Mouse (Mus musculus) thymus, postnatal 4 days (tissue): ENCODE results near the gene Ubash3b.

Experiments
- DNase-seq: peaks from one replicate; pipeline ENCODE4 v3.0.0; 2021

The Ubash3b gene

DNA sequence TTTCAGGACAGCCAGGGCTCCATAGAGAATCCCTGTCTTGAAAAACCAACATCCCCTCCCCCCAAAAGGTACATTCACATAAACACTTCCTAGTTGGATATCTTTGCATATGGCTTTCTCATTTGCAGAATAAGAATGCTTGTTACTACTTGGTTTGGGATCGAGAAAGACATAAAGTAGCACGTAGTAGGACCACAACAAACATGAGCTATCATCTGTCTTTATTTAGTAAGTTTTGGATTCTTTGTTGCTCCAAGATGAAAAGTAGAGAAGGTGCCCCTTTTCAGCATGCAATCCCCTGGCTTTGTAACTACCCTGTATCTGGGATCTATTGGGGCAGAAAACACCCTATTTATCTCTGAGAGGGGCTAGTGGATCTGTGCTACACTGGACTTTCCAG lies 25.2 kb downstream of the Ubash3b start:
- DNase-seq: no peak

DNA sequence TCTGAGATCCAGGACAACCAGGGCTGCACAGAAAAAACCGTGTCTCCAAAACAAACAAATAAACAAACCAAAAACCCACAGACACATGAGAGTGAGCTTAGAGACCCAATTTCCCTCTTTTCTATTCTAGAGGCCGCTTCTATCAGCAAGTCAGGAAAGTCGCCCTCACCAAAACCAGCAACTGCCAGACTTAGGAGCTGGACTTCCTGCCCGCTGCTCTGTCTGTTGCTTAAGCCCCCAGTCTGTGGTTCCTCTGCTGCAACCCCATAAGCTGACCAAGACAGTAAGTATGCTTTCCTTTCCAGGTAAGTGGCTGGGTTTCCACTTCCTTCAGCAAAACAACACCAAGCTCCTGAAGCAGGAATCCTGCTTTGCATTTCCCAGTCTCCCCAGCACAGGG lies 26.6 kb downstream of the Ubash3b start:
- no peak for DNase-seq

DNA sequence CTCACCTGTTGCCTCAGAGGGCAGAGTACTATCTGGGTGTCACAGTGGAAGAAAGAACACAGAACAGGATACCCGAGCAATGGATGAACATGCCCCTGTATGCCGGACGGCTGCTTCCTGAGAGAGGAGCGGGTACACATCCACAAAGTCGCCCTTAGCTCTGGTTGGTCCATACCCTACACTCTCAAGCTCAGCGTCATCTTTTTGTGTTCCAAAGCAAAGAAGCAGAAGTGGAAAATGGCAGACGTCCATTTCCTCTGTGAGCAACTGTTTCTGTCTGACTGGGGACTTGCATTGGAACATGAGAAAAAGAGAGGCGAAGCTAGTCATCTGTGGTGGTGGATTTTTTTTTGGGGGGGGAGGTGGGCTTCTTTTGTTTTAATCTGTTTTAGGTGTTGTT lies 30.9 kb downstream of the Ubash3b start:
- DNase-seq: no peak

DNA sequence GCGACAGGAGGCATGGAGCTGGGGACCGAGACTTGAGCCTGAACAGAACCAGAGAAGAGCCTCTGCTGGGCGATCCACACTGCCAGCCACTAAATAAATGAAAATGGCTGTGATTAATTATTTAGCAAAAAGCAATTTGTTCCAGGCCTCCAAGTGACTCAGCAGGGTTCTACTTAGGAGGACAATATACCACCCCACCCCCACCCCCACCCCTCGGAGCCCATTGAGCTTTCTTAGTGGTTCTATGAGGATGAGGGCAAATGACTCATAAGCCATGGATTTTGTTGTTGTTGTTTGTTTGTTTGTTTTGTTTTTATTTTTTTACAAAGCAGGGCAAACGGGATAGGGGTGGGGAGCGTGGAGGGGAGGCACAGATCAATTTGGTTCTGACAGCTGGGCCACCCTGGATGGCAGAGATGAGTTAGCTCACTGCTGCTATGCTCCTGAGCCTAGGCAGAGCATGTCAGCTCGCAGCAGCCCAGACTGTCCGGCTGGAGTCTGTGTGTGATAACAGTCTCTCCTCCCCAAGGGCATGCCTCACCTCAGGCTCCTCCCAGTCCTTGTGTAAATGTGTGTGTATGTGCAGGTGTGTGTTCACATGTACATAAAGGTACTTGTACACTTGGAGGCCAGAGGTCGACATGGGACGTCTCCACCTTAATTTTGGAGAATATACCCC lies 31.6 kb downstream of the Ubash3b start:
- no peak for DNase-seq

DNA sequence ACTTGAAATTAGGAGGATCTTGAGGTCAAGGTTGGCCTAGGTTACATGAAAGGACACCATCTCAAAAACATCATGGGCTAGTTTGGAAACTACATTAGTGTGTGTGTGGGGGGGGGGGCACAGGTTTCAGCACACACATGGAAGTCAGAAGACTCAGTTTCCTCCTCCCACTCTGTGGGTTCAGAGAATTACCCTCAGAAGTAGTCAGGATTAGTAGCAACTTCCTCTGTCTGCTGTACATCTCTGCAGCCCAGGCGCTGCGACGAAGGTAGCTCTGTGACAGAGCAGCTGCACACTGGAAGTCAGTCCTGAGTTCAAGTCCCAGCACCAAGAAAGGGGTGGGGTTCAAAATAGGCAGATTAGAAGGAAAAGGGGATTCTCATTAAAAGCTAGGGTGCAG lies 32.2 kb downstream of the Ubash3b start:
- DNase-seq: no peak

DNA sequence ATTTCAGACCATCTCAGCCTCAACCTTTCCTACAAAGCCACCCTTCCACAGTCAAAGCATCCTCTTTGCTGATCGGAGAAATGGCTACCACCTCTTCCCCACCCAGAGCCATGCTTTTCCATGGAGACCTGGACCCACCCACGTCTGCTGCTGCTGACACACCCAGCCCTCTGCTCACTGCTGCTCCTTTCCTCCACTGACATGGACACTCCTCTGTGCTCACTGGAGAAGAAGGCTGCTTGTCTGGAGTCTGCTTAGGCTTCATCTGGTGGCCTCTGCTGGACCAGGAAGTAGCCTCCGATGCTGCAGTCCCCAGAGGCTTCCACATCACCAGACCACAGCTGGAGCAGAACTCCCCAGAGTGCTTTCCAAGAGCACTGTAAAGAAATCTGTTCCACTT lies 34.8 kb downstream of the Ubash3b start:
- DNase-seq: no peak

DNA sequence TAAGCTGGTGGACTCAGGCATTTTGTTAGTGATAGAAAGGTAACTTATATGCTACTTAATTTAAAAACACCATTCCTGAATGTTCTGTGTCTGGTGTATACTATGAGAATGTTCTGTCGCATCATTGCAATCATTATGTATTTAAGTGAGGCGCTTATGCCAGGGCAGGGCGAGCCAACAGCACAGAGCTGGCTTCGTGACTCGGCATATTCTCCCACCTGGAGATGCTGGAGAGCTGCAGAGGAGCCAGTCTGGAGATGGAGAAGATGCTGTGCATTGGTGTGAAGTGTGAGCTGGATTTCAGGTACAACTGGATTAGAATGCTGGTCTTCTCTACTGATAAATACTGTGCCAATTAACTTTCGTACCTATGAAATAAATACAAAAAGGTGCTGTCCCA lies 37.2 kb downstream of the Ubash3b start:
- no peak for DNase-seq

DNA sequence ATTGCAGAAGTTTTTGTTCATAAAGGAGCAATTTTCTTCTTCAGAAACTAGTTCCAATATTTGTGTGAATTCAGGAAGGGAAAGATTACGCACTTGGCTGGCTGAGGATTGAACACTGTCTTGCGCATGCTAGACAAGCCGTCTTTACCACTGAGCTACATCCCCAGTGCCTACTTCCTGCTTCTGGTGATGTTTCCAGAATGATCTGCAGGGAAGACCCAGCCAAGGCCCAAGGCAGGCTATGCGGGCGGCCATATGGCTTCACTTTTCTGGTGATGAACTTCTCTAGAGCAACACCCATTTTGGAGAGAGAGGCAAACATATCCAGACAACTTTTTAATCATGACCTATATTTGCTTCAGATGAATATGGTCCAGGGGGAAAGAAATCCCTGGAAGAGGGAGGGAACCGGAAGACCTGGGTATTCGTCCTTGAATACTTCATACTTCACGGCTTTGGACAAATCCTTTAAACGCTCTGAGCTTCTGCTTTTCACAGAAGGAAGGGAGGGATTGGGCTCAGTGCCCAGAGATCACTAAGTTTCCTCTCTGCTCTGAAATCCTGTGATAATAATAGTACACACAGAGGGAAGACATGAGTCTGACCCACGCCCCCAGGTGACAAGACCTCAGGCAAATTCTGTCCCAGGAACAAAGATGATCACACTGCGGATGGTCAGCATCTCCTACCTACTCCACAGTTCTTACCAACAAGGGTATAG lies 38.9 kb downstream of the Ubash3b start:
- DNase-seq: no peak

DNA sequence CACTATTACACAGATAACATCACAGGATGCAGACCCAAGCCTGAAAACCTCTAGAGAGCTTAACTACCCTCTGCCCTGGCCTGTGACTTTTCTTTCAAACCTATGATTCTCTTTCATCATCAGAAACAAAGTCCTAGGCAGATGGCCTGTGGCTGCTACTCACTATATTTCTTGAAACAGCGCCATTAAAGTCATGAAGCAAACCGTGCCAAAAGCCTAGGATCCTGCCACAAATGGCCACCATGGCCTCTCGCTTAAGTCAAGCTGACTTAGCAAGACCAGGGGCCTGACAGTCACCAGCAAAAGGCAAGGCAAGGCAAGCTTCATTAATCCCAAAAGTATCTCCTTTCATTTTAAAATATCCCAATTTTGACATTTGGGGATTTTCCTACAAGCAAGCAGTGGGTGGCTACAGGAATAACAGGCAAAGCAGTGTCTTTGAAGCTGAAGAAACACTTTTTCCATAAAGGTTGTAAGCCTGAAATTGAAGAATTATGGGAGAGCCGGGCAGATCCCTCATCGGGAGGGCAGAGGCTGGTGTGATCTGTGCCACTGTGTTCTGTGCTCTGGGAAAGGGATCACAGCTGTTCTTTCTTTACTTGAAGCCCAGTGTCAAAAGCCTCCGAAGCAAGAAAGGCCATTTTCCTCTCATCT lies 39.7 kb downstream of the Ubash3b start:
- no peak for DNase-seq

DNA sequence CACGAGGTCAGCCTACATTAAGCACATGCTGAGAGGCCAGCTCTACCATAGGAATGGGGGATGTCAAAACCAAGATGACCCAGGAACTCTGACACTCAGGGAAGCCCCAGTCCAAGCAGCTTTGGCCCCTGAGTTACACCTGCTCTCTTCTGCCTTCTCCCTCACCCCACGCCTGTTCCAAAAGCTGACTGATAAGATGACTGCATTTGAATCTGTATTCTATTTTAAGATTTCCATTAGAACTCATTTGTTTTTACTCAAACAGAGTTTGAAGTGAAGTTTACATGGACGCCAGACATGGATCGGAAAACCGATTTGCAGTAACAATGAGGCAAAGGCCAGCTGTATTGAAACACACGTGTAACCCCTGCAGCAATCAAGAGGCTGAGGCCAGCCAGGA lies 41.5 kb downstream of the Ubash3b start:
- no peak for DNase-seq

DNA sequence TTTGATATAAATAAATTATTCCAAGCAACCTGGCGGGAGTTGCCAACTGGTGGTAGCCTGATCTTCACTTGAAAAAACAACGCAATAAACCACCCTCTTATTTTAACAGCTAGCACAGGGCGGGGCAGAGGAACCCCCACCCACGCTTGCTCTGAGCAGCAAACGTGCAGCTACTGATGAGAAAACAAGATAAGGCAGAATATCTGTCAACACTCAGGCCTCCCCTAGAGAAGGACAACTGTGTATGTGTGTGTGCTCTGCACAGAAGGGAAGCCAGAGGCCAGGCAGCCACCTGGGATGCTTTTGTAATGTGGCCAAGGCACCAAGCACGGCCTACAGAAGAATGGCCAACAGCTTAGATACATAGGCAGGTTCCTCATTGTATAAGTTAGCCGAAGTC lies 43.4 kb downstream of the Ubash3b start:
- DNase-seq: peak; percentile 65

DNA sequence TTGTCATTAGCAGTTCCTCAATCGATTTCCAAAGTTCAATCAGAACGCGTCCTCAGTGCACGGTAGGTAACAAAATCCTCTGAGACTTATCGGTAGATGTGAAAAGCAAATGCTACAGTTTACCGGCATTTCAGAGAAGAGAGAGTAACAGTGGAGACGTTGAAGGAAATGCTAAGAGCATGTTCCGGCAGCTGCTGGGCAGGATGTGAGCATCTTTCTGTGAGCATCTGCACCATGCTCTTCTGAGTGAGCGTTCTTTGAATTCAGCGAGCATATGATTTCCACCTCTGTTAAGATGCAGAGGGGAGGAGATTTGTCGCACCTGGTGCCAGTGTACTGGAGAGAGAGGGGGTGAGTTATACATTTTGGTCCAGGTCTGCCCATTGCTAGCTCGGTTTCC lies 45.4 kb downstream of the Ubash3b start:
- DNase-seq: peak; percentile 48

DNA sequence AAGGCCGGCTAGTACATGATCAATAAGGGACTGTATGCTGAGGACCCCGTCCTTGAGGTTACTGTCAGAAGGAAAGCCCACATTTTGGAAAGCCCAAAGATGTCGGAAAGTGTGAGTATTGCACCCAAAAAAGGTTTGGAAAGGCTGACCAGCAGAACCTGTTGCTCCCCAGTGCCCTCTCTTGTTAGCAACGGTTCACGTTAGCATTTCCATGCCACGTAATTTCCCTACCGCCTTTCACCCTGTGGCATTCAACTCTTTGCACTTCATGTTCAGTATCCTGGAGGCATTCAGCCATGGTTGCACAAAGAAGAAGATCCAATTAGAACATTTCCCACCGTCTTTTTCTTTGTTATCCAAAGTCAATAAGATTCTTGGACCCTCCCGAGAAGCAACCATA lies 47.1 kb downstream of the Ubash3b start:
- DNase-seq: no peak

DNA sequence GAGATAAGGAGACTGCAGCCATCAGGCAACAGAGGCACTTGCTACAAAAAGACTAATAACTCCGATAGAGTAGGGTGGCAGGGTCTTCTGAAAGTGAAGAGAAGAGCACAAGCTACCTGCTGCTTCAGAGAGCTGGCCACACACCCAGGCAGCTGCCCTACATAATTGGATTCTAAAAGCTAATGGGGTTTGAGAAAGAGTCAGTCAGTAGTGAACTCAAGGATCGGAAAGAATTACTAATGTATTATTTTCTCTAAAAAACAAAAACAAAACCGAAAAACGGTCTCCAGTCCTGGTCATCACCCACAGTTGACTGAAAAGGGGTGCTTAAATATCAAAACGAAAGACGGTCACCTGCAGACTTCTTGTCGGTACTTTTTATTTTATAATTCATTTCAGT lies 51.7 kb downstream of the Ubash3b start:
- no peak for DNase-seq

DNA sequence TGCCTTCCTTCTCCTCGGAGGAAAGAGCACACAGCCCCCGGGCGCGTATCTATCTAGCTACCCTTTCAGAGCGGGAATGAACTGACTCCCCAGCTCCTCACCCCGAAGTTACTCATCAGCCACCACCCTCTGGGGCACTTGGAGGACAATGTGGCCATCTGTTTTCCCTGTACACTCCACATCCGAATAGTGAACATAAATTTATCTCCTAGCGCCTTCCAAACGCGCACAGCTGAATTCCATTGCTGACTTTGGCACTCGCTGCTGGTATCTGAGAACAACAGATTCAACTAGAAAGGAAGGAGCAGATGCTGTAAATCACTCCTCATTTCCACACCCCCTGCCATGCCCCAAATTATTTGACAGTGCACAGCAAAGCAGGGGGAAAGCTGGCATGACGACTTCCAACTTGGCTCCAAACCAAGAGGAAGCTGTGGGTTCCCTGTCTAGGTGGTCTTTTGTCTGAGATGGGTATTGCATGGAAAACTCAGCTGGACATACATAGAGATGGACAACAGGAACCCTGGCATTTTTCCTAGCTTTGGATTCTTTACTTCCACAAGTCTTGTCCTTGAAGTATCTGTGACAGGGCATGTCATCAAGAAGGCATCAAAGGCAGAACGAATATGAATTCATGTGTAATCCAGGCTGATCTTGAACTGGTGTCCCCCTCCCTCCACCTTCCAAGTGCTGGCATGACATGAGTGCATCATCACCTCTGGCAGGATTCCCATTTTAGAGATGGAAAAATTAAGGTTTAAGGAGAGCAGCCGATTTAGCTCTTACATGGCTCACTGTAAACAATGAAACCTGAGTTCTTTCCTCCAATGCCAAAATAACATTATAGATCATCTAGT lies 52.9 kb downstream of the Ubash3b start:
- no peak for DNase-seq

DNA sequence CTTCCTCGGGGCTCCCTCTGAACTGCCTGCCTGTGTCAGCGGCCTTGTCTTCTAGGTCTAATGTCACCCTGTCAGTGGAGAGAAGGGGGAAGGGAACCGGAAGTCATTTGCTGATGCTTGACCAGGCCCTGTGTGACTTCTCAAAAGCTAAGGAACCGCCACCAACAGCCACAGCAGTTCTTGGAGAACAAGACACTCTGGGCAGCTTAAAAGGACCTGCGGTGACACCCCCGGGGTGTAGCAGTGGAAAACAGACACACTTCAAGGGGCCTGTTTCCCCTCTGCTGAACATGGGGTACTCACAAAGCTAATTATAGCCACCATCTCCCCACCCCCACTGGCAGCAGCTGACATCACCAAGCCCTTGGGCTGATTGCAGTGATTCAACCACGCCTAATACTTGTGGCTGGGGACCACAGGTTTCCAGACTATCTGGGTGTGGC lies 56.3 kb downstream of the Ubash3b start:
- DNase-seq: peak; percentile 57

DNA sequence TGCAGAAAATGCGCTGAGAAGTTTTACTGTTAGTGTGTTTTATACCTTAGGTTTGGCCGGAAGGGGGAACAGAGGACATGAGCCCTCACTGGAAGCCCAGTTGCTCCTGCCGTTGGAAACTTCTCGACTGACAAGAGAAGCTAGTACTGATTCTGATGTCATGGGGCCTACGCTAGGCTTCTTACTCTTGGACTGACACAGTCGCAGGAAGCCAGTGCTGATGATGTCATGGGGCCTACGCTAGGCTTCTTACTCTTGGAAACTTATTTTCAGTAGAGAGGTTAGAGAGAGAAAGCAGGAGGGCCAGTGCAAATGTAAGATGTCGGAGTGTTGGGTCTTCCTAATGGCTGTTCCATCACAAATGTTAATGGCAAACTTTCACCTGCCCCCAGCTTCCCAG lies 57.8 kb downstream of the Ubash3b start:
- no peak for DNase-seq

DNA sequence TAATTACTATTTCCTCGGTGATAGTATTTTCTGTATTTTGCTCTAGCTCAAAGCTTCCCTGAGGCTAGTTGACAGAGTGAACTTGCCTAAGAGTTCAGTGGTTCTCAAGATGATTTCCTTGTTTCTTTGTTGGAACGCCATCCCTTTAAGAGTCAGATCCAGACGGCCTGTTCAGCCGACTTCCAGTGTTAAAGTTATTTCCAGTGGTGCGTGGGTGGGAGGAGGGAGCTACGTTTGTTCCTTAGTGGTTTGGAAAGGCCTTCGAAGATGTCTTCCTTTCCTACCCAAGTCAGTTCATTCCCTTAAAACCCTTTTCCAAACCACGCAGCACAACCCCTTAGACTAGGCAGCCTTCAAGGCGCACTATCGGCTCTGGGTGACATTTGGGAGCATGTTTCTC lies 58.9 kb downstream of the Ubash3b start:
- DNase-seq: no peak

DNA sequence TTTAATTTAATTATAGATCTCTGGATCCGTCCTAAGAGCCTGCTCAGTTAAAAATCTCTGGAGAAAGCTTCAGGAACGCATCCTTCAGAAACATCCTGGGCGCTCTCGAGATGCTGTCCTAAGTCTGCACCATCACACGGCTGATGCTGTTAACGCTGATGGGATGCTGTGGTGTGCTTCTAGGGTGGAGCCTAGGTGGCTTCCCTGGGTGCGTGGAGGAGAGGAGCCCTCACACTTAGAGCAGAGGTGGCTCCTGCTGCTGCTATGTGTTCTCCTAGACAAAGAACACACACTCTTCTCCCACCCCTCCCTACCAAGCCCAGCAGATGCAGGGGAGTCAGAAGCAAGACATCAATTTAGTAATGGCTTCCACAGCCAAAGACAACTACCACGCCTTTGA lies 61.6 kb downstream of the Ubash3b start:
- no peak for DNase-seq

DNA sequence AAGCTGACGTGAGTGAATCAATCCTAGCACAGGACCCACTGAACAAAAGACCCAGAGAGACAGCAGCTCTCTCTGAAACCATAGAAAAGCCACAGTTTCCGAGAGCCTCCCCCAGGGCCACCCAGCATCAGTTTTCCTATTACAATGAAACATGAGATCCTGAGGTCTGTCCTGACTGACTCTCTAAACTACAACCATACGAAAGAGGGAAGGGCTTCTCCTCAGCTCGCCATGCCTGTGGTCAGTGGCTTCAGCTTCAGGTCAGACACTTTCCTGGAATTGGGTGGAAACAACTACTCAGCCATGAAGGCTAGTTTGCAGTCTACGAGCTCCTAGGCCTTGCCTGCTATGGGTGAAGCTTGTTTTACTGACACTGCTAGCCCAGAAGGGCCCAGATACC lies 62.4 kb downstream of the Ubash3b start:
- DNase-seq: no peak

DNA sequence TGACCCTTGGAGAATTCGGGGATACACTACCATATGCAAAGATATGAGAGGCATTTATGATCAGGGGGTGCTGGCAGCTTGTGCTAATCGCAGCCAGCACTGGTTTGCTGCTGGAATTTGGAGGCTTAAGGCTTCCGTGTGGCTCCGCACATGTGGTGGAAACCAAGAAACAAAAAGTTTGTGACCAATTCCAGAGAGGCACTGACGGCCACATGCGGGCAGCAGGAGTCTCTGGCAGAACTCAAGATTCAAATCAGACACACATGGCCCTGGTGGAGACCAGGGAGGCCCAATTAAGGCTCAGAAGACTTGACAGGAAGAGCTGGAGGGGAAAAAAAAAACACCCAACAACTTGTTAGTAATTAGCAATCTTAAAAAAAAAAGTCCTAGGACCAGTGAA lies 63.4 kb downstream of the Ubash3b start:
- no peak for DNase-seq

DNA sequence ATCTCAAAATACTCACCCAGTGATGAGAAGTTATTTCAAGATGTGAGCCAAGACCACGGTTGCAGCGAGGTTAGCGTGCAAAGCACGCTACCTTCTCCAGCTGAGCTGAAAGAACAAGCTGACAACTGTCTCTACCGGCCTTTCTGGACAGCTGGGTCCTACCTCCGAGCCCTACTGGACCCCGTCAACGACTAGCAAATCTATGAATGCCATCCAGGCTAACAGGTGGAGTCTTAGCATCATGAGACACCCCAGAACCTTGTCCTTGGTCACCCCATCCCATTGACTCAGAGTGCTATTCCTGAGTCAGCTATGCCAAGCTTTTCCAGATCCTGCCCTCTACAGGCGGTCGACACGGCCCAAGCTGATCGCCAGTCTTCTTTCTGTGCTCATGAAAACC lies 69.5 kb downstream of the Ubash3b start:
- no peak for DNase-seq

DNA sequence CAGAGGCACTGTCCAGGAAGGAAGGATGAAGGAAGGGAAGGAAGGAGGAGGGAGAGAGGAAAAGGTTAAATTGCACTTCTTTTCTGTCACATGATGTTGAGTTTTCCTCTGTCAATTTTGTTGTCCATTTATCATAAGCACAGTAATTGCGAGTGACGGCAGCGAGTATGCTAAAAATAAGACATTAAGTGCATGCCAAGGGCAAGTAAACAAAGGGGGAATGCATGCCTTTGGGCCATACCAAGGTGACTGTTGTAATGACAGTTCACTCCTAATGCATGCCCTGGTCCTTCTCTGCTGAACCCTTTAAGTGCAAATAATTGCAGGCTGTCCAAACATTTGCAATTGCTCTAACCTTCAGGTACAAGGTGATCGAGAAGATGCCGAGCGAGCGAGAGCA lies 70.3 kb downstream of the Ubash3b start:
- no peak for DNase-seq
